Mouse (Mus musculus) heart, postnatal 14 days (tissue): ENCODE data around the gene Fam92b. TPM values are rescaled to one million over a fixed set of nuclear protein-coding genes. Genes with fewer than 3 reads are reported as not detected.
A peak's percentile ranks its signal among the peaks of the same experiment; 100 is the strongest.

Experiments used
- DNase-seq, 2 experiments: peaks; one replicate each; pipeline ENCODE4 v3.0.0; 2021 to 2022
- intact Hi-C: fragments of 180-260 bp; cut with DNase I; formaldehyde crosslinking; loops from one replicate; pipeline ENCODE4 v1.15.1; 2025
- total RNA-seq, 2 experiments: library from RNA; stranded (reverse); gene quantifications; 2 replicates each; pipeline ENCODE4 v1.2.3; 2021

The Fam92b gene
- total RNA-seq, 2 experiments from 2014 or later = not detected

- DNase-seq = peak; percentile 98 to 99
- intact Hi-C loops = no loop called here
Measured at GRCm38 (mm10) chr8:120190810-120191413, 13.6 kb upstream of the Fam92b start.

DNA sequence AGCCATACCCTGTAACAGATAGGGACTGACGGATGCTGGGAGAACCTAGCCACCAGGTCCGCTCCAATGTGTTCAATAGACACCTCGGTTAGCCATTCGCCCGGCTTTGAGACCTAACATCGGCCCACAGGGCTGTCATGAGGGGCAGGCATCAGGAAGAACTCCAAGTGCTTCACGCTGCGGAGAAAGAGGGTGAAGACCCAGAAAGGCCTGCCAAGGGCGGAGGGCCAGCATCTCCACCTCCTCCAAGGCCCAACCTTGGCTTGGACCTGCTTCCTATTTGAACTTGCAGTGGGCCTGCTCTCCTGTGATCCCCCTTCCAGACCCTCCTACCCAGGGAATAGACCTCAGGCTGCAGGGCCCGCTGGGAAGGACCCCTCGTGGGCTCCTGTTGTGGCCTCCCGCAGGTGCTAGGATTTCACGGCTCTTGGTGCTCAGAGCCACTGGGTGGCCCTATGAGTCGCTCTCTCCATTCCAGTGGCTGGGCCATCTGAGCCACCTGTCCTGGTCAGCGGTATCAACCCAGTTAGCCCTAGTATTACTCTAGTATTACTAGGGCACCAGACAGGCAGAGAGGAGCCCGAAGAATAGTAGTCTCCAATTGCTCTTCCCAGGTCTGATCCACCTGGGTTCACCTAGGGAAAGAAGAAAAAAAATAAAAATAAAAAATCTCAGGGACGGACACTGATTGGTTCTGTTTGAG lies 13.0 kb upstream of the Fam92b start:
- no peak for DNase-seq
- intact Hi-C loops = no loop called here

- DNase-seq = no peak
- intact Hi-C loops = loop anchor here (5.0 kb wide), 1 partner anchor 178 kb away; no protein-coding TSS in a partner anchor
Measured at GRCm38 (mm10) chr8:120189440-120189839, 12.2 kb upstream of the Fam92b start.

DNA sequence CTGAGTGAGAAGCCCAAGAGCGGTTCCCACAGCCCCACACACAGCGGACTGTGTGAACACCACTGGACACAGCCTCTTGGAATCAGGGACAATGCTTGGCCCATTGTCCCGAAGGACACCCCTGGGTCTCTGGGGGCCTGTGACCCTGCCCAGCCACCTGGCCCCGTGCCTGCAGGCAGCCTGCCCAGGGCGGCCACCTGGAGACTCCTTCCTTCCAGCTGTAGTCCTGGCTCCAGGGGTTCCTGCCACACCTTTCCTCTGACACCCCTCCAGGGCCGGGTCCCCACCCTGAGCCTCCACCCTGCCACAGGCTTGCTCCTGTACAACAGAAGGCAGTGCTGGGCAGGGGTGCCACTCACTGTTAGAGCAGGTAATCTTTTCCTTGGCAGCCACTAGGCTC lies 11.2 kb upstream of the Fam92b start:
- DNase-seq = peak; percentile 79 to 87
- intact Hi-C loops = loop anchor here (5.0 kb wide), 1 partner anchor 179 kb away; no protein-coding TSS in a partner anchor

DNA sequence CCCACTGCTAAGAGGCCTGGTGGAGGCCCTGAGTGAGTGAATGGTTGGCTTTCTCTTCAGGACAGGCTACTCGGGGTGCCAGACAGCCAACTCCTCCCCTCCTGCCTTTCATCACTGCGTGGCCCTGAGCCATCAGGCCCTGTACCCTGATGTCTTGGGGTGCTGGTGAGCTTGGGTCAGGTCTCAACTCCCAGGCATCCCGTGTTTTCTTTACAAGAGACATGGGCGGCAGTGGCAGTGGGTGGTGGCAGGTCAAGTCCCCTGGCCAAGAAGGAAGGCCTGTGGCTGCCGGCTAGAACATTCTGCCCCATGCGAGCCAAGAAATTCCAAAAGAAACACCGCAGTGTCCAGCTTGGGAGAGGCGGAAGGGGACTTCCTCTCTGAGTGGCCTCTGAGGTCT lies 9.2 kb upstream of the Fam92b start:
- intact Hi-C loops = loop anchor here (5.0 kb wide), 1 partner anchor 181 kb away; no protein-coding TSS in a partner anchor
- peak; percentile 64 to 65 for DNase-seq

DNA sequence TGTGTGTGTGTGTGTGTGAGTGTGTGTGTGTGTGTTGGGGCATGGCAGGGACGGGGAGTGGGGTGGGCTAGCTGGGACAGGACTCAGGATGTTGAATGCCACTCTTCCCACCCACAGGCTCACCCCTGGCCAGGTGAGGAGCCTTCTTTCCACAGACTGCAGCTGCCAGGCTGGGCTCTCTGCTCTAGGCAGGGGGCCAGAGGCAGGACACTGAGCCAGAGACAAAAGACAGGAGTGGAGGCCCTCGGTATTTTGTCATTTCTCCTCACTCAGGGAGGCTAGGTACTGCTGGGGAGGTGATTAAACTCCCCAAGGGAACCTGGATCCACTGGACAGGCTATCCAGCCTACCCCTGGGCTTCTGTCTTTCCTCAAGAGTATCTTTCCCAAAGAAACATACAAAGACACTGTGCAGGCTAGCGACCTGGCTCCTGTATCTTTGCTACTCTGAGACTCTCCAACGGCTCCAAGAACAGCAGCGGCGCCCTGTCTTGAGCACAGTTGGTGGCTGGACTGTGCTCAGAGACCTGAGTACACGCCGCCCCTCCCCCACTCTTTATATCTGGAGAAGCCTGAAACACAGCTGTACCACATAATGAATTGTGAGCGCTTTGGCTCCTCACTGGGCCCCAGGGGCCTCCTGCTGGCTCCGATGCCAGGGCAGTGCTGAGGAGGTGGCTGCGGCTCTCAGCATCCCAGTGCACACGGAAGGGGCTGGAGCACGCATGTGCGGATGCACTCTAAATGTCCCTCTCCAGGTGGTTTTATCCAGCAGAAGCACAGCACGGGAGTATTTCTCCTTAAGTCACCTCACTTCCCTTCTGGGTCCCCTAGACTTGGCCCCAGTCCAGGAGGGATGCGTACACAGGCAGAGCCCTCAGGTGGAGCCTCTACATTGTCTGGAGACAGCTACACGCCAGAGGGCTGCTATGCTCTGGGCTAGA lies 7.9 kb upstream of the Fam92b start:
- DNase-seq = peak; percentile 72 to 73
- intact Hi-C loops = loop anchor here (5.0 kb wide), 1 partner anchor 182 kb away; no protein-coding TSS in a partner anchor

GRCm38 (mm10) chr8:120184366-120184765 lies 7.1 kb upstream of the Fam92b start:
- DNase-seq = peak; percentile 58 to 71
- intact Hi-C loops = no loop called here

DNA sequence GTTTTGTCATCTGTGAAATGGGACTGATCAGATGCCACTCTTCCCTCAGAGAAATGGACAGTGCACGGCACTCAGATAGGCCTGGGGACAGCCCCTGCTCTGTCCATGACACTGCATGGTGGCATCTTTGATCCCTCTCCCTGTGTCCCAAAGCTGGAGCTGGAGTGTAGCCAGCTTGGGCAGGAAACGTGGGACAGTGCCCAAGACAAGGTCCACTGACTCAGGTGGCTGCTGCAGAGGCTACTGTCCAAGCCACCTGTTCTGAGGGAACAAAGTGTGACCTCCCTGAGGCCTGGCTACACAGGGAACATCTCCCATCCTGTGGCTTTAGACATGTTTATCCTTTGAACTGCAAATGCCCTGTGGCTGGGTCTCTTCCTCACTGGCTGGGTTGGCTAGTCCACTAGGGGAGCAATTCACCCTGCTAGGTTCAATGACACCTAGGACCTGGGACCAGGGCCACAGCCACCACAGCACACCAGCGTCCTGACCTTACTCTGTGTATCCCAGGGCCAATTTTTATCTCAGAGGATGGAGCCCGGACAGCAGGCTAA lies 4.7 kb upstream of the Fam92b start:
- intact Hi-C loops = no loop called here
- DNase-seq = no peak

DNA sequence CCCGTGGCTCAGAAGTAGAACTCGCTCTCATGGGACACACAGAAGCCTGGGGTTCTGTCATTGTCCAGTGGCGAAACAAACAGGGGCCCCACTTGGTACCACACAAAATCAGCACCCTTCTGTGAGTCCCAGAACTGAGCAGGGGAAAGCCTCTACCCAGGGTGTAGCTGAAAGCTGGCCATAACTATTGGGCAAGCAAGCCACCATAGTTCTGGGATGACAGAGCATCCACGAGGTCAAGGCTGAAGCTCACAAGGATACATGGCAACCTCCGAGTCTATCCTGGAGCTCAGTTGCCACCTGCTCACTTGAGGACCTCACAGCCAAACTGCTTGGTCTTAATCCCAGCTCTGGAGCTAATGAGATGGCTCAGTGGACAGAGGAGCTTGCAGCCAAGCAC lies 4.0 kb upstream of the Fam92b start:
- no peak for DNase-seq
- intact Hi-C loops = no loop called here

DNA sequence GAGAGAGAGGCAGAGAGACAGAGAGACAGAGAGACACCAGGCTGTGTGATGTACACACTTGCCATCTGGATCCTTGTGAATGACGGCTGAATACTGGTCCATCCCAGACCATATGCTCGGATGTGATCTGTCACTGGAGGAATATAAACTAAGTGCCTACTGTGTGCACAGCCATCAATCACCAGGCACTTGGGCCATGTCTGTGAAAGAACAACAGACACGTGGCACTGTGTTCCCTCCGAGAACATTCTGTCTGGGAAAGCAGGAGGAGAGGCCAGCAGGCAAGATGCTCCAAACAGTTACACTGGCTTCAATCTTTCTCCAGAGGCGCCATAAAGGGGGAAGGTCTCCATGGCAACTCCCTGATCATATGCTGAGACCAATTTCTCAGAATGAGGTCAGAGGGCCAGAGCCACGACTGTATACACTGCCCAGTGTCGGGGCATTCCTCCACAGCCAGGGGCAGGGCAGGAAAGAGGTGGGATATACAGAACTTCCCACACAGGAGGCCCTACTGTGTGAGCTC lies 3.2 kb upstream of the Fam92b start:
- DNase-seq = no peak
- intact Hi-C loops = no loop called here

DNA sequence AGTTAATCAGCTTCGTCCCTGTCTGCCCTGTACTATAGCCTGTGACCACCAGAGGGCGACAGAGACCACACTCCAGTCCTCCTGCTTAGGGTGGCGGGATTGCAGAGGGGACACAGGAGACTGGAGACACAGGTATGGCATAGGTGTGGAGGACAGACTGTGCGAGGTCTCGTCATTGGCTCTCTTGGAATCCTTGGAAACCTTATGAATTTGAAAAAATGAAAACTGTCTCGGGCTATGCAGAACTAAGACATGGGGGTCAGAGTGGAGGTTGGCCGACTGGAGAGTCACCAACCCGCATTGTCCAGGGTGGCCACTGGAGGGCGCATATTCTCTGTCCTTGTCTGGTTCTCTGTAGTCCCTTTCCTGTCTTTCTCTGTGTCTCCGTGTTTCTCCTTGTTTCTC lies 1.8 kb upstream of the Fam92b start:
- DNase-seq = peak; percentile 92 to 95

GRCm38 (mm10) chr8:120178124-120178514 lies 853 bp upstream of the Fam92b start:
- intact Hi-C loops = loop anchor here (2.0 to 10.0 kb wide), 5 partner anchors 34 to 419 kb away; no protein-coding TSS in a partner anchor
- DNase-seq = no peak

More for the DNA sequence above, 1.8 kb upstream of the Fam92b start:
- intact Hi-C loops = loop anchor here (1.0 to 10.0 kb wide), 7 partner anchors 33 to 418 kb away; partner anchors contain the start of gene Gse1

GRCm38 (mm10) chr8:120176605-120177004 lies 661 bp downstream of the Fam92b start:
- DNase-seq = no peak
- intact Hi-C loops = loop anchor here (5.0 to 10.0 kb wide), 3 partner anchors 36 to 421 kb away; no protein-coding TSS in a partner anchor

DNA sequence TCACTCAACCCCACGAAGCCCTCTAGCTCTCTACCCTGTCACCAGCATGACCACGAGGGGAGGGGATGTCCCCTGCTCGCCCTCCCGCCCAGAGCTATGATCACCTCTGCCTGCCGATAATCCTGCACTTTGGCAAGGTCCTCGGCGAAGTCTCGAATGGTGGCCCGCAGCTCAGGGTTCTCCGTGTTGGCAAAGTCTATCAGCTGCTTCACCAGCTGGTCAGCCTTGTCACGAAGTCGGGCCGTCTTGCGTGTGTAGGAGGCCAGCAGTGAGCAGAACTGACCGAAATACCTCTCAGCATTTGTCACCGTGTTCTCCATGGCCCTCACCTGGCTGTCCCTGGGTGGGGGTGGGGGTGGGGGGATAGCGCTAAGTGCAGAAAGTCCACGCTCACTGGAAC lies 2.7 kb downstream of the Fam92b start:
- no peak for DNase-seq
- intact Hi-C loops = loop anchor here (5.0 to 10.0 kb wide), 3 partner anchors 38 to 423 kb away; no protein-coding TSS in a partner anchor

DNA sequence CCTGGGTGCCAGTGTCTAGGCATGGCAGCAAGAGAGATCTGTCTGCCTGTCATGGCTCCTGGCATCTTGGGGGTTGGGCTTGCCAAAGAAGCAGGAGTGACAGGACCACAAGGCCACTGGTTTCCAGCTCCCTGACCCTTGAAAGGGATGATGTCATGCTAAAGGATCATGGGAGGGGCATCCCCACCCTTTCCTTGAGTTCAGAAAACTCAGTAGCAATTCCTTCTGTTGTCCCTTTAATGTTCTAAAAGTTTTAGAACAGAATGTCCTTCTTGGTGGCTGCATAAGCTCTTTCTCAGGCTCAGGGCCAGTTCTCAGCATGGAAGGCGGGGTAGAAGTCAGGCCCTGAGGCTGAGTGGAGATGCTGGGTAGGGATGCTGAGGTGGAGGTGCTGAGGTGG lies 4.1 kb downstream of the Fam92b start:
- no peak for DNase-seq
- intact Hi-C loops = loop anchor here (10.0 kb wide), 1 partner anchor 242 kb away; no protein-coding TSS in a partner anchor

DNA sequence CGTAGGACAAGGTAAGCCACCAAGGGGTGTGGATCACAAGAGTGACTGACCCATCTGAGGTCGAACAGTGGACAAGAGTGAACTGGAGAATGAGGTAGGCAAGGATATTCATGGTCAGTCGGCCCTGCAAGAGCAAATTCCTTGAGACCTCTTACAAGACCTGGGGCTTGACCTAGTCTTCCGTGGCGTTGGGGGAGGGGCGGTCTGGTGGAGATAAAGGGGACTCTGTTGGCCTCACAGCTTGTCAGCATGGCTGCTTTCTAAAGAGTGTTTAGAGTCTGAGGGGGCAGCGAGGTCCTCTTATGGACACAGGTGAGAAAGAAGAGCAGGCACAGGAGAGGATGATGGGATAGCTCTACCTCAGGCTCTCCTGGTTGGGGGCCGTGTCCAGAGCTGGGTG lies 8.1 kb downstream of the Fam92b start:
- intact Hi-C loops = no loop called here
- no peak for DNase-seq

DNA sequence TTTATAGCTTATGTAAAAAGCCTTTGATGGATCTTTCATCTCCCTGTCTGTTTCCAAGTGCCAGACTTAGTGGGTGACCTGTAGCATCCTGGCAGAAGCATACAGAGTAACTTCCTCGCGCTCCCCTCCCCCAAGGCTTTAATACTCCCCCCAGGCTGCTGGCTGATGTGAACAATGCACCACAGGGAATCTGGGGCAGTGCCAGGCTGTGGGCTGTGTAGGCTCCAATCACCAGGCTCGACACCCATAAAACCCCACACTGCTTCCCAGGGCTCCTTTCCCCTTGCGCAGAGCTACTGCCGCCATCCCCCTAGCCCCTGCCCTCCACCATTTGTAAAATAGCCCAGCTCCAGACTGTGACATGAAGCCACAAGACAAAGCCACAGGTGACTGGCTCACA lies 9.4 kb downstream of the Fam92b start:
- DNase-seq = no peak
- intact Hi-C loops = no loop called here

DNA sequence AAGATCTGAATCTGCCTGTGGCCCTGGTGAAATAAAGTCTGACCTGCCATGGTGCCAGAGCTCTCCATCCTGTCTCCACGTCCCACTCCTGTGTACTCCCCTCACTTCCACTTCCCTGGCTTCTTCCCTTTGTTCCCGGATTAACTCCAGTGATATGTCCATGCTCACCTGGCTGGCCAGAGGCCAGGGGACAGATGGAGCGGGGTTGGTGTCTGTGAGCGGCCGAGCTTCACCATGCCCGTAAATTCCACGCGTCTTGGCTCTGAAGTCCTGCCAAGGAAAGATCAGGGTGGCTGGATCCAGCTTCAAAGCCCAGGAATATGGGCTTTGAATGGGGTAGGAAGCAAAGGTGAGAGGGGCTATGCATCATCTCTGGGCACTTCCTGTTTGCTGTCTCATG lies 10.1 kb downstream of the Fam92b start:
- no peak for DNase-seq
- intact Hi-C loops = no loop called here

GRCm38 (mm10) chr8:120164026-120164425 lies 13.2 kb downstream of the Fam92b start:
- intact Hi-C loops = no loop called here
- no peak for DNase-seq

GRCm38 (mm10) chr8:120163376-120163775 lies 13.9 kb downstream of the Fam92b start:
- intact Hi-C loops = no loop called here
- DNase-seq = no peak
